Mouse (Mus musculus) heart, adult 8-10 months (tissue): ENCODE results near the gene Tmem132b. TPM values are rescaled to one million over a fixed set of nuclear protein-coding genes. Genes with fewer than 3 reads are reported as not detected.

Source experiments
- DNase-seq: peaks from one replicate; pipeline ENCODE4 v3.0.0; 2022; ENCODE audit warnings: low spot score
- total RNA-seq, 4 experiments: library from RNA; stranded (reverse); gene quantifications; 2 replicates each; pipeline ENCODE4 v1.2.4; 2022

Tmem132b gene
- total RNA-seq, 4 experiments from 2014 or later = 0.03 to 0.31 (median 0.03) TPM; not detected in 1

- DNase-seq = no peak
These were observed 127.6 kb downstream of the Tmem132b start for GRCm38 (mm10) chr5:125658959-125659749.

- DNase-seq = no peak
These were observed 144.0 kb downstream of the Tmem132b start for GRCm38 (mm10) chr5:125675623-125676022.

- DNase-seq = no peak
These were observed 144.6 kb downstream of the Tmem132b start for GRCm38 (mm10) chr5:125676025-125676623.

- DNase-seq = no peak
These were observed 149.3 kb downstream of the Tmem132b start for GRCm38 (mm10) chr5:125680889-125681288.

- DNase-seq = no peak
These were observed 151.9 kb downstream of the Tmem132b start for GRCm38 (mm10) chr5:125683491-125683890.

- no peak for DNase-seq
These were observed 154.2 kb downstream of the Tmem132b start for GRCm38 (mm10) chr5:125685681-125686331.

GRCm38 (mm10) chr5:125692538-125692937 lies 161.0 kb downstream of the Tmem132b start:
- no peak for DNase-seq

- DNase-seq = no peak
These were observed 167.8 kb downstream of the Tmem132b start for GRCm38 (mm10) chr5:125699395-125699794.

- DNase-seq = no peak
These were observed 168.7 kb downstream of the Tmem132b start for GRCm38 (mm10) chr5:125700234-125700633.

- DNase-seq = no peak
These were observed 173.8 kb downstream of the Tmem132b start for GRCm38 (mm10) chr5:125705379-125705778.

- no peak for DNase-seq
These were observed 177.6 kb downstream of the Tmem132b start for GRCm38 (mm10) chr5:125709160-125709559.

- DNase-seq = no peak
These were observed 195.2 kb downstream of the Tmem132b start for GRCm38 (mm10) chr5:125726815-125727214.

- no peak for DNase-seq
These were observed 195.9 kb downstream of the Tmem132b start for GRCm38 (mm10) chr5:125727436-125727835.

- no peak for DNase-seq
These were observed 196.4 kb downstream of the Tmem132b start for GRCm38 (mm10) chr5:125727936-125728335.

- no peak for DNase-seq
These were observed 196.9 kb downstream of the Tmem132b start for GRCm38 (mm10) chr5:125728521-125728920.

GRCm38 (mm10) chr5:125733806-125734205 lies 202.2 kb downstream of the Tmem132b start:
- no peak for DNase-seq

GRCm38 (mm10) chr5:125737105-125737504 lies 205.5 kb downstream of the Tmem132b start:
- DNase-seq = no peak

- no peak for DNase-seq
These were observed 211.9 kb downstream of the Tmem132b start for GRCm38 (mm10) chr5:125743503-125743902.

- no peak for DNase-seq
These were observed 214.2 kb downstream of the Tmem132b start for GRCm38 (mm10) chr5:125745727-125746126.

GRCm38 (mm10) chr5:125751481-125751880 lies 219.9 kb downstream of the Tmem132b start:
- no peak for DNase-seq

- no peak for DNase-seq
These were observed 221.0 kb downstream of the Tmem132b start for GRCm38 (mm10) chr5:125752546-125752945.

- DNase-seq = no peak
These were observed 225.5 kb downstream of the Tmem132b start for GRCm38 (mm10) chr5:125756987-125757530.
